Mouse (Mus musculus) hindbrain, embryonic 15.5 days (tissue): ENCODE measurements around the gene Tgm4. TPM values are rescaled to one million over a fixed set of nuclear protein-coding genes. Genes with fewer than 3 reads are reported as not detected.

Experiments
- ATAC-seq: fragments of 200-750 bp; cut with Nextera tagmentation; 2 replicates; pipeline ENCODE4 v1.8.0; 2017; ENCODE audit warnings: low read depth, moderate number of reproducible peaks, moderate TSS enrichment; ENCODE audit not compliant: low FRiP score
- H3K27ac ChIP-seq: fragments of 300-500 bp; sonication (generic); replicated peaks from 2 replicates; pipeline ENCODE4 v1.5.1; 2015; ENCODE audit warnings: mild to moderate bottlenecking, inconsistent platforms
- H3K27me3 ChIP-seq: fragments of 300-500 bp; sonication (generic); 2 replicates; pipeline ENCODE4 v1.6.1; 2015; ENCODE audit warnings: control low read depth, inconsistent platforms
- H3K36me3 ChIP-seq: fragments of 300-500 bp; sonication (generic); 2 replicates; pipeline ENCODE4 v1.6.1; 2015; ENCODE audit warnings: control low read depth, inconsistent platforms
- H3K4me1 ChIP-seq: fragments of 300-500 bp; sonication (generic); replicated peaks from 2 replicates; pipeline ENCODE4 v1.6.1; 2015; ENCODE audit warnings: control low read depth, inconsistent platforms
- H3K4me2 ChIP-seq: fragments of 300-500 bp; sonication (generic); 2 replicates; pipeline ENCODE4 v1.6.1; 2015; ENCODE audit warnings: moderate library complexity, mild to moderate bottlenecking, inconsistent platforms
- H3K4me3 ChIP-seq: fragments of 300-500 bp; sonication (generic); 2 replicates; pipeline ENCODE4 v1.5.1; 2015; ENCODE audit warnings: mild to moderate bottlenecking, inconsistent platforms
- H3K9ac ChIP-seq: fragments of 300-500 bp; sonication (generic); 2 replicates; pipeline ENCODE4 v1.6.1; 2015; ENCODE audit warnings: inconsistent platforms
- H3K9me3 ChIP-seq: fragments of 300-500 bp; sonication (generic); 2 replicates; pipeline ENCODE4 v1.6.1; 2016; ENCODE audit warnings: control low read depth, inconsistent platforms
- WGBS: fragments of 180-500 bp; shearing (Covaris S2); methylation state at CpG from one replicate; pipeline ENCODE4 v1.1.7; 2015; 5-methylcytosine and 5-hydroxymethylcytosine counted together
- polyA plus RNA-seq: library from polyadenylated mRNA; unstranded; fragments of >200 nt; fragmentation: Nextera tagmentation; extraction: Ambion mirVana; gene quantifications from 2 replicates; pipeline ENCODE4 v1.2.1, GENCODE M21; 2015

Tgm4 gene
- polyA plus RNA-seq, 1 experiment from 2014 or later = 0.53 TPM

- H3K36me3 ChIP-seq = no peaks in the 10 kb centered on the region
- H3K4me3 ChIP-seq = peak overlapping the region; percentile 75
- H3K9me3 ChIP-seq = no peaks in the 10 kb centered on the region
- H3K27me3 ChIP-seq = no peaks in the 10 kb centered on the region
- H3K4me1 ChIP-seq = peaks cover 20% of the 10 kb centered on the region
- H3K9ac ChIP-seq = peak overlapping the region; percentile 93
- WGBS = 68% methylated on average over 8 of the region's 8 CpGs
- H3K4me2 ChIP-seq = peak overlapping the region; percentile 94
- ATAC-seq = no peak
- H3K27ac ChIP-seq = no peak overlapping the region
Observed at GRCm38 (mm10) chr9:123111751-123112221, 77.3 kb downstream of the Tgm4 start.

GRCm38 (mm10) chr9:123112805-123113521 is 78.4 kb downstream of the Tgm4 start, which contains the start of the genes Zdhhc3 and Exosc7:
Zdhhc3 (minus strand) TSS chr9:123113205.
Exosc7 (plus strand) TSS chr9:123113215.
- WGBS = under 1% methylated on average over 75 of the region's 79 CpGs
- no peaks in the 10 kb centered on the region for H3K27me3 ChIP-seq

GRCm38 (mm10) chr9:123113931-123114330 is 79.4 kb downstream of the Tgm4 start:
- Histone ChIP-seq H3K9me3 (no peaks in the 10 kb centered on the region), H3K4me3 (peak overlapping the region; percentile 75), H3K27ac (peak overlapping the region; percentile 94), H3K4me1 (peaks cover 20% of the 10 kb centered on the region), H3K27me3 (no peaks in the 10 kb centered on the region), H3K9ac (peak overlapping the region; percentile 93), H3K36me3 (peaks cover 7% of the 10 kb centered on the region), H3K4me2 (peak overlapping the region; percentile 94)
- ATAC-seq = no peak
- WGBS = 68% methylated on average over 6 of the region's 6 CpGs

More at GRCm38 (mm10) chr9:123112805-123113521, 78.4 kb downstream of the Tgm4 start, which contains the start of the genes Zdhhc3 and Exosc7:
- Histone ChIP-seq H3K4me3 (peak within 1 kb of the TSS; percentile 75), H3K4me2 (peak within 1 kb of the TSS; percentile 94), H3K36me3 (0 out of 2 replicates have a peak, but pooled peaks cover 3% of the 10 kb centered on the region), H3K4me1 (peaks cover 20% of the 10 kb centered on the region), H3K27ac (peak within 1 kb of the TSS; percentile 94), H3K9me3 (no peaks in the 10 kb centered on the region), H3K9ac (peak within 1 kb of the TSS; percentile 93)
- peak; percentile 95 for ATAC-seq

GRCm38 (mm10) chr9:123115566-123115965 is 81.0 kb downstream of the Tgm4 start:
- H3K27ac ChIP-seq = no peak overlapping the region
- 100% methylated on average over 1 of the region's 1 CpGs for WGBS
- ATAC-seq = no peak

More at GRCm38 (mm10) chr9:123115566-123115965, 81.0 kb downstream of the Tgm4 start:
- Histone ChIP-seq H3K9ac (no peak overlapping the region), H3K27me3 (no peaks in the 10 kb centered on the region), H3K36me3 (peaks cover 24% of the 10 kb centered on the region), H3K4me3 (no peak overlapping the region), H3K9me3 (no peaks in the 10 kb centered on the region), H3K4me1 (peaks cover 20% of the 10 kb centered on the region), H3K4me2 (no peak overlapping the region)

Other genes starting within 250 kb of the Tgm4 start
- 7.7 and 8.5 TPM in 2 replicates for gene Tcaim, start 229.2 kb upstream of the Tgm4 start, polyA plus RNA-seq
- 0.53 and 0.66 TPM in 2 replicates for gene Gm35549, start 190.7 kb upstream of the Tgm4 start, polyA plus RNA-seq
- gene Zfp445, start 168.7 kb upstream of the Tgm4 start, polyA plus RNA-seq = 96.3 and 96.8 TPM in 2 replicates
- 3.3 and 4.5 TPM in 2 replicates for gene Zkscan7, start 149.0 kb upstream of the Tgm4 start, polyA plus RNA-seq
- 18.3 and 19.5 TPM in 2 replicates for gene Zfp105, start 111.7 kb upstream of the Tgm4 start, polyA plus RNA-seq
- 24.0 and 32.8 TPM in 2 replicates for gene 1110059G10Rik, start 83.7 kb upstream of the Tgm4 start, polyA plus RNA-seq
- gene Kif15, start 83.7 kb upstream of the Tgm4 start, polyA plus RNA-seq = 13.4 and 17.4 TPM in 2 replicates
- 27.2 and 28.2 TPM in 2 replicates for gene Tmem42, start 13.4 kb upstream of the Tgm4 start, polyA plus RNA-seq
- gene Zdhhc3, start 78.5 kb downstream of the Tgm4 start, polyA plus RNA-seq = 87.1 and 93.5 TPM in 2 replicates
- 78.1 and 79.3 TPM in 2 replicates for gene Exosc7, start 78.5 kb downstream of the Tgm4 start, polyA plus RNA-seq
- gene Clec3b, start 116.2 kb downstream of the Tgm4 start, polyA plus RNA-seq = 3.2 and 3.6 TPM in 2 replicates
- 0.13 and 0.21 TPM in 2 replicates for gene Cdcp1, start 181.3 kb downstream of the Tgm4 start, polyA plus RNA-seq
- 45.3 and 53.2 TPM in 2 replicates for gene Tmem158, start 226.0 kb downstream of the Tgm4 start, polyA plus RNA-seq